23 mouse cellular contexts compared by ENCODE assay signal in the genomic region with DNA sequence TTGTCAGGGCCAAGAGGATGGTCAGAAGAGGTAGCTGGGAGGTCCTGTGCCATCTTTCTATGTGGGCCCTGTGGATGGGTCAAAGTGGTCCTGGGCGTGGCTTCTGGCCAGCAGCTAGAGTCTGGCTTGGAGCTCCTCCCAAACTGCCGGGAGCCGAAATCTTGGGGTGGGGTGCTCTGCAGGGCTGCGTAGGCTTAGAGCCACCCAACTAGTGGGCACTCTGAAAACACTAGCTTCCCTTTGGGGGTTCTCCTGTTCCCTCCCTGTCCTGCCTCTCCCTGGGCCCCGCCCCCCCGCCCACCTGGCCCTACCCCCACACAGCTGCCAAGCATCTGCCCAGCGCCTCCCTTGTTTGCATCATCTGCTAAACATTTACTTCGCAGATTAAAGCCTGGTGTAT. TPM values are rescaled to one million over a fixed set of nuclear protein-coding genes. Genes with fewer than 3 reads are reported as not detected.
A peak's percentile ranks its signal among the peaks of the same experiment; 100 is the strongest.
DNase-seq lines count a peak whose midpoint lies in the region; ATAC-seq lines count a peak whose summit lies in the region.
"Had no signal": no experiment of that assay in that cellular context is flagged by ENCODE, and none has a peak within 500 bp of the region (broad histone marks: within the 10 kb centered on the region; RNA-seq: fewer than 3 reads in every experiment).

No protein-coding gene starts in this region.

- H3K4me2 ChIP-seq in liver, embryonic 12.5 days: no peak overlapping the region
- H3K4me2 ChIP-seq: embryonic facial prominence, embryonic 12.5 days; forebrain, embryonic 12.5 days; hindbrain, embryonic 12.5 days; midbrain, embryonic 12.5 days; neural tube, embryonic 15.5 days had no signal

- intact Hi-C loops in gastrocnemius, postnatal 14 days (cut with DNase I; ENCODE audit: low total_unique reads): no loop called here

- no peaks in the 10 kb centered on the region for H3K9me3 ChIP-seq in liver, embryonic 12.5 days (replicated peaks)
- H3K9me3 ChIP-seq: embryonic facial prominence, embryonic 12.5 days; forebrain, embryonic 12.5 days; hindbrain, embryonic 12.5 days; midbrain, embryonic 12.5 days; neural tube, embryonic 15.5 days had no signal

- peaks cover 6% of the 10 kb centered on the region; the same call in 1 of the 2 replicates for H3K36me3 ChIP-seq in liver, embryonic 12.5 days
- H3K36me3 ChIP-seq: embryonic facial prominence, embryonic 12.5 days; hindbrain, embryonic 12.5 days; neural tube, embryonic 15.5 days had no signal

- WGBS in liver, embryonic 12.5 days (ENCODE audit: insufficient replicate concordance): 47% methylated on average over 8 of the region's 8 CpGs

- ATAC-seq in liver, embryonic 12.5 days: no peak
- ATAC-seq in inflammation-experienced regulatory T-cells, adult 6 months: peak; percentile 8
- ATAC-seq in megakaryocyte progenitor cell, adult 5-6 weeks (replicated peaks; ENCODE audit: poor library complexity): 0 out of 2 replicates have a peak, but pooled peaks have one; percentile 12
- no peak for ATAC-seq in erythroblast, adult 5-6 weeks (replicated peaks; ENCODE audit: low FRiP score, poor library complexity, severe bottlenecking)

- H3K27ac ChIP-seq in liver, embryonic 12.5 days: peak overlapping the region; percentile 5; the same call in 1 of the 2 replicates
- H3K27ac ChIP-seq: embryonic facial prominence, embryonic 12.5 days; forebrain, embryonic 12.5 days; hindbrain, embryonic 12.5 days; midbrain, embryonic 12.5 days; neural tube, embryonic 15.5 days had no signal

- H3K4me3 ChIP-seq in liver, embryonic 12.5 days: no peak overlapping the region
- H3K4me3 ChIP-seq: embryonic facial prominence, embryonic 12.5 days; forebrain, embryonic 12.5 days; hindbrain, embryonic 12.5 days; midbrain, embryonic 12.5 days; myocyte; neural tube, embryonic 15.5 days had no signal

- DNase-seq in liver: no peak
- DNase-seq in thymus, postnatal 25 days: peak; percentile 41
- no peak for DNase-seq in gastrocnemius, postnatal 14 days
- no peak for DNase-seq in testis, postnatal 14 days (ENCODE audit: low spot score)
- DNase-seq: adrenal gland, adult 2 months; cerebellum, adult 11-12 months; cerebellum, postnatal 25 days; kidney, adult 2 months; kidney, postnatal 14 days; left cerebral cortex, postnatal 4 days; lung, adult 18-20 months; lung, postnatal 4 days; right cerebral cortex, adult 18-20 months had no signal

- no peaks in the 10 kb centered on the region for H3K27me3 ChIP-seq in liver, embryonic 12.5 days (replicated peaks)
- H3K27me3 ChIP-seq: embryonic facial prominence, embryonic 12.5 days; forebrain, embryonic 12.5 days; hindbrain, embryonic 12.5 days; midbrain, embryonic 12.5 days; neural tube, embryonic 15.5 days had no signal

- peaks cover 32% of the 10 kb centered on the region for H3K4me1 ChIP-seq in liver, embryonic 12.5 days
- H3K4me1 ChIP-seq: midbrain, embryonic 12.5 days had no signal

- H3K9ac ChIP-seq in liver, embryonic 12.5 days: no peak overlapping the region
- H3K9ac ChIP-seq: embryonic facial prominence, embryonic 12.5 days; forebrain, embryonic 12.5 days; hindbrain, embryonic 12.5 days; midbrain, embryonic 12.5 days; neural tube, embryonic 15.5 days had no signal

RNA-seq across cellular contexts. Expression of a gene that starts 46.6 kb away (rescaled TPM):
- polyA plus RNA-seq in liver, embryonic 12.5 days (2016; fragmentation: Nextera tagmentation; extraction: Ambion mirVana): 0.08 and 0.17 TPM in 2 replicates
- polyA plus RNA-seq in inflammation-experienced regulatory T-cells, adult 6 months (2017; shearing (Covaris generic)): under 1 TPM in 1 of 3 experiments, not detected in 2; 0.30 TPM
- total RNA-seq in megakaryocyte progenitor cell, adult 5-6 weeks (2015): not detected in 2 replicates
- not detected in 2 replicates for total RNA-seq in megakaryocyte progenitor cell, adult 5-6 weeks (2017)
- 10 to 100 TPM; 32.0 to 41.9 TPM for total RNA-seq in gastrocnemius, postnatal 14 days (2021)
- total RNA-seq in erythroblast, adult 5-6 weeks (2015; ENCODE audit: low replicate concordance): not detected in 2 replicates
- total RNA-seq in erythroblast, adult 5-6 weeks (2017; ENCODE audit: low replicate concordance): not detected in 2 replicates
- polyA plus RNA-seq: myocyte had no signal

Comparison
In these comparisons a context has a peak if more than half of its experiments do, and no peak if none do; other contexts are left out.
1. ATAC-seq: peak in inflammation-experienced regulatory T-cells, adult 6 months (single experiment) and megakaryocyte progenitor cell, adult 5-6 weeks (single experiment); none in liver, embryonic 12.5 days (single experiment) and erythroblast, adult 5-6 weeks (single experiment).
2. RNA of a gene that starts 46.6 kb away (total RNA-seq): 32.0 to 41.9 TPM in gastrocnemius, postnatal 14 days; not detected in megakaryocyte progenitor cell, adult 5-6 weeks and not detected in erythroblast, adult 5-6 weeks; every median in the first group is over 10 times any median in the second.